Mouse (Mus musculus) liver, embryonic 12.5 days (tissue): ENCODE data around the gene Clpx. TPM values are rescaled to one million over a fixed set of nuclear protein-coding genes. Genes with fewer than 3 reads are reported as not detected.
A peak's percentile ranks its signal among the peaks of the same experiment; 100 is the strongest.

Experiments
- ATAC-seq: fragments of 200-750 bp; cut with Nextera tagmentation; 2 replicates; pipeline ENCODE4 v1.8.0; 2017; ENCODE audit warnings: moderate number of reproducible peaks, mild to moderate bottlenecking, moderate library complexity
- H3K27ac ChIP-seq: fragments of 300-500 bp; sonication (generic); 2 replicates; pipeline ENCODE4 v1.5.1; 2016; ENCODE audit warnings: mild to moderate bottlenecking
- H3K27me3 ChIP-seq: fragments of 300-500 bp; sonication (generic); replicated peaks from 2 replicates; pipeline ENCODE4 v1.6.1; 2016; ENCODE audit warnings: mild to moderate bottlenecking, moderate library complexity
- H3K36me3 ChIP-seq: fragments of 300-500 bp; sonication (generic); 2 replicates; pipeline ENCODE4 v1.6.1; 2016; ENCODE audit warnings: mild to moderate bottlenecking, moderate library complexity
- H3K4me1 ChIP-seq: fragments of 300-500 bp; sonication (generic); 2 replicates; pipeline ENCODE4 v1.6.1; 2016
- H3K4me2 ChIP-seq: fragments of 300-500 bp; sonication (generic); 2 replicates; pipeline ENCODE4 v1.6.1; 2016; ENCODE audit warnings: mild to moderate bottlenecking, moderate library complexity
- H3K4me3 ChIP-seq: fragments of 300-500 bp; sonication (generic); 2 replicates; pipeline ENCODE4 v1.5.1; 2016; ENCODE audit warnings: mild to moderate bottlenecking, moderate library complexity
- H3K9ac ChIP-seq: fragments of 300-500 bp; sonication (generic); 2 replicates; pipeline ENCODE4 v1.6.1; 2016; ENCODE audit warnings: mild to moderate bottlenecking, moderate library complexity
- H3K9me3 ChIP-seq: fragments of 300-500 bp; sonication (generic); replicated peaks from 2 replicates; pipeline ENCODE4 v1.6.1; 2016; ENCODE audit warnings: mild to moderate bottlenecking, moderate library complexity
- WGBS: fragments of 180-500 bp; shearing (Covaris S2); methylation state at CpG from one replicate; pipeline ENCODE4 v1.1.7; 2016; ENCODE audit not compliant: insufficient replicate concordance; 5-methylcytosine and 5-hydroxymethylcytosine counted together
- polyA plus RNA-seq: library from polyadenylated mRNA; unstranded; fragments of >200 nt; fragmentation: Nextera tagmentation; extraction: Ambion mirVana; gene quantifications from 2 replicates; pipeline ENCODE4 v1.2.1, GENCODE M21; 2016

Gene Clpx
- 34.9 and 36.8 TPM in 2 replicates for polyA plus RNA-seq

DNA sequence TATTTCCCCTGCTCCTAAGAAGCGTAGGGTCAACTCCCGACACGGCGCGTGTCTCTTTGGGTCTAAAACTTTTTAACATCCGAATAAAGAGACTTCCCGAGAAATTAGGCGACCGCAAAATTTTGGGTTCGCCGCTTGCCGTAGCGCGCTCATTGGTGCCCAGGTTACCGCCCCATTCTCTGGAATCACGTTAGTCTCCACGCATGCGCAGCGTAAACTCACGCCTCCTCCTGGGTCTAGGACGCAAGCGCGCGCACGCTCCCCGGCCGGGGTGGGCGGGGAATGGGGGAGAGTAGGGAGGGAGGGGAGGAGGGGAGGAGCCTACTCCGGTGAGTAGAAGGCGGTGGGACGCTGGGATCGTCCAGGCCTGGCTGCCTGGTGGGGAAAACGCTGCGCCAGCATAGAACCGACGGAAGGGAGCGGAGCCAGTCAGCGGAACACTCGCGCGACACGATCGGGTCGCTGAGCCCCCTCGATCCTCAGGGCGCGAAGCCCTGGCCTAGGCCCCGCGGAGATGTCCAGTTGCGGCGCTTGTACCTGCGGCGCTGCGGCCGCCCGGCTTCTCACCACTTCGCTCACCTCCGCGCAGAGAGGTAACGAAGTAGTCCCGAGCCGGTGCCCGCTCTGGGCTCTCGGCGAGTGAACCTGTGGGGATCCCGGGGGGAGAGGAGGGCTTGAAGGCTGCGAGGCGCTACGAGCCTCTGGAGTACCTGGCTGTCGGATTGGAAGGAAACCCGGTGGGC, at the start of gene Clpx:
Gene Clpx, plus strand, starts transcription at position 288 of the 743 bp plus-strand sequence.
- Histone ChIP-seq H3K4me1 (peaks cover 29% of the 10 kb centered on the region), H3K9ac (peak within 1 kb of the TSS; percentile 95), H3K4me3 (peak within 1 kb of the TSS; percentile 98), H3K27me3 (no peaks in the 10 kb centered on the region), H3K4me2 (peak within 1 kb of the TSS; percentile 91), H3K9me3 (no peaks in the 10 kb centered on the region), H3K27ac (peak within 1 kb of the TSS; percentile 86), H3K36me3 (peaks cover 12% of the 10 kb centered on the region)
- under 1% methylated on average over 71 of the region's 71 CpGs for WGBS
- peak; percentile 94 for ATAC-seq

DNA sequence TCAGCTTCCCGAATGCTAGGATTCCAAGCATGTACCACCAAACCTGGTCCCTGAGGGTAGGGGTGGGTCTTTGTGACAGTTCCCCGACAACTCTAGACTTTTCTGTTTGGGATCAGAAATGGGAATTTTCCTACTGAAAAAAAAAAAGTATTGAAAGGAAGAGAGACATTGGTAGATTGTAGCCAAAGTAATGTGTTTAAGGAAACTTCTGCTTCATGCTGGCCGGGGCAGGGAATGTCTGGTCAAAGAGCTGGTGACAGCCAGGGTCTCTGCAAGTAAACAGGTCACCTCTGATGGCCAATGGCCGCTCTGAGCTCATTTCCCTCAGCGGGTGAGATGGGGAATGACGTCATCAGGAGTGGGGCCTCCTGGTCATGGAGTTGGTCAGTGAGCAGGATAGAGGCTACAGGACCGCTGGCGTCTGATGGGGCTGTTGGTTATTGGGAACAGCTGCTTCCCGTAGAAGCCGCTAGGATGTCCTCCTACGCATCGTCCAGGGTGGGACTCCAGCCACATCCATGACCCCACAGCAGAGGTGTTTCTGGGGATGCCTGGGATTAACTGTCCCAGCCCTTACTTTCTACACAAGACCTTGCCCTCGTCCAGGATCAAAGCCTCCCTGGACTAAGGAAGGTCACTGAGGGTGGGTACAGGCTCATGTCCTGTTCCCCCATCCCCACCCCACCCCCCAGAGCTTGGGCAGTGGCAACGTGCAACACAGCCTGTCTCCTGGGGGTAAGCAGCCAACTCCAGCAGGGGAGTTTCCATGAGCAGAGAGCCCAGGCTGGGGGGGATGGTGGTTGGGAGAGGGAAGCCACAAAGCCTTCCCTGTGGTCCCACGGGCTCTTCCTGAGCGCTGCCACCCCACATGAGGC, 46.3 kb upstream of the Clpx start:
- Histone ChIP-seq H3K9me3 (no peaks in the 10 kb centered on the region), H3K4me3 (no peak overlapping the region), H3K36me3 (no peaks in the 10 kb centered on the region), H3K4me2 (no peak overlapping the region), H3K9ac (no peak overlapping the region), H3K27ac (no peak overlapping the region), H3K4me1 (peaks cover 13% of the 10 kb centered on the region), H3K27me3 (peaks cover 17% of the 10 kb centered on the region; the same call in 1 of the 2 replicates)
- ATAC-seq, result no peak
- 64% methylated on average over 16 of the region's 16 CpGs for WGBS

DNA sequence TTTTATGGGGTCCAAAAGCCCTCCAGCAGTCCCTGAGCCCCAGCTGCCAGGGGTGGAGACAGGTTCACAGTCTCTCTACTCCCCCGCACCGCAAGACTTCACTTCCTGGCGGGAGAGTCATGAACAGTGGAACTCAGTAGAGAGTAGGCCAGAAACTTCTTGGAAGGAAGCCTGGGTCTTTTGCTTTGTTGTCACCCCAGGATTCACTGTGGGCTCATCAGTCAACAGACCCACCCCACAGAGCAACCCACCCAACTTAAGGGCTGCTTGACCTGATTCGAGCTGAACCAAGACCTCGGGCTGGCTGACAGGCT, 45.7 kb upstream of the Clpx start:
- 76% methylated on average over 5 of the region's 5 CpGs for WGBS
- no peak overlapping the region for H3K4me3 ChIP-seq
- peaks cover 10% of the 10 kb centered on the region for H3K4me1 ChIP-seq
- no peak for ATAC-seq
- H3K9ac ChIP-seq, result no peak overlapping the region
- H3K4me2 ChIP-seq, result no peak overlapping the region
- no peaks in the 10 kb centered on the region for H3K9me3 ChIP-seq
- no peak overlapping the region for H3K27ac ChIP-seq
- peaks cover 11% of the 10 kb centered on the region; the same call in 1 of the 2 replicates for H3K27me3 ChIP-seq
- no peaks in the 10 kb centered on the region for H3K36me3 ChIP-seq

DNA sequence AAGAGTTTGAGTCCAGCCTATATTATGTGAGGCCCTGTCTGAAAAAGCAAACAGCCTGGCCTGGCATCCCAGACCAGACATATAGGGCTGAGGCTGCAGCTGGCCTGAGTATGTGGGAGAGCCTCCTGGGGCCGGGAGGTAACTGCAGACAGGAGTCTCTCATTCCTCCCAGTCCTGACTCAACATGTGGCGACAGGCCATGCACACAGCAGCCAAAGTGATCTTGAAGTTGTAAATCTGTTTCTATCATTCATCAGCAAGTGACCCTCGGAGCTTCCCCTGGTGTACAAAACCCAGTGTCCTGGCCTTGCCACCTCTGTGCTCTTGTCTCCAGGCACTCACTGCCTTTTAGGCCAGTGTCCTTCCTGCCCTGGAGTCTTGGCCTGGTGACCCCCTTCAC, 42.0 kb upstream of the Clpx start:
- Histone ChIP-seq H3K4me1 (no peaks in the 10 kb centered on the region), H3K9ac (no peak overlapping the region), H3K4me3 (no peak overlapping the region), H3K36me3 (no peaks in the 10 kb centered on the region), H3K27me3 (no peaks in the 10 kb centered on the region), H3K4me2 (no peak overlapping the region), H3K27ac (no peak overlapping the region), H3K9me3 (no peaks in the 10 kb centered on the region)
- 78% methylated on average over 3 of the region's 3 CpGs for WGBS
- no peak for ATAC-seq

DNA sequence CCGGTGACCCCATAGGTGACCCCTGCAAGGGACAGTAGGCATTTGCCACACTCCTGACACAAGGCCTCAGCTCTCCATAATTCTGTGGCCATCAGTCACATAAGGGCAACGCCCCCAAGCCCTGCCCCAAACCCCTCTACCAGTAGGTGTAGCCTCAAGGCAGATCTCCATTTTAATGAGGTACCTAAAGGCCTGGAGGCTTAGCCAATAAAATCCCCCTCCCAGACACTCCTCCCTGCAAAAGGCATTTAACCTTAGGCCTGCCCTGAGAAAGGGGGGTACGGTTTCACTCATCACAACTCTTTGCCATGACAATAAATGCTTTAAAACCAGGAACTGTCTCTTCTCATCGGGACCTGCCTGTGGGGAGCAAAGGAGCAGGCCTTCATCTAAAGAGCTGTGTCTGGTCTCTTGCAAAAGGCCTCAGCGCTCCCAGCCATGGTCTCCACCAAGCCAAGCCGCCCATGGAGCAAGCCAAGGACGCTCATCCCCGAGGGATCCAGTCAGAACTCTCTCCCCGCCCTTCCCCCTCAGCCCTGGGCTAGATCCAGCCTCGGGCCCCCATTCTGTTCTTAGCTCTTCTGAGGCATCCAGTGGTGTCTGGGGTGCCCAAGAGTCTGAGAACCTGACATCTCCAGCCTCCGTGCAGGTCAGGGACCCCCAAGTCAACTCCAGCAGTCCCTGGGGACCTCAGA, 38.0 kb upstream of the Clpx start:
- Histone ChIP-seq H3K27ac (no peak overlapping the region), H3K9me3 (no peaks in the 10 kb centered on the region), H3K27me3 (no peaks in the 10 kb centered on the region), H3K4me3 (no peak overlapping the region), H3K4me2 (no peak overlapping the region), H3K4me1 (no peaks in the 10 kb centered on the region), H3K36me3 (no peaks in the 10 kb centered on the region), H3K9ac (no peak overlapping the region)
- WGBS, result 61% methylated on average over 11 of the region's 11 CpGs
- no peak for ATAC-seq

DNA sequence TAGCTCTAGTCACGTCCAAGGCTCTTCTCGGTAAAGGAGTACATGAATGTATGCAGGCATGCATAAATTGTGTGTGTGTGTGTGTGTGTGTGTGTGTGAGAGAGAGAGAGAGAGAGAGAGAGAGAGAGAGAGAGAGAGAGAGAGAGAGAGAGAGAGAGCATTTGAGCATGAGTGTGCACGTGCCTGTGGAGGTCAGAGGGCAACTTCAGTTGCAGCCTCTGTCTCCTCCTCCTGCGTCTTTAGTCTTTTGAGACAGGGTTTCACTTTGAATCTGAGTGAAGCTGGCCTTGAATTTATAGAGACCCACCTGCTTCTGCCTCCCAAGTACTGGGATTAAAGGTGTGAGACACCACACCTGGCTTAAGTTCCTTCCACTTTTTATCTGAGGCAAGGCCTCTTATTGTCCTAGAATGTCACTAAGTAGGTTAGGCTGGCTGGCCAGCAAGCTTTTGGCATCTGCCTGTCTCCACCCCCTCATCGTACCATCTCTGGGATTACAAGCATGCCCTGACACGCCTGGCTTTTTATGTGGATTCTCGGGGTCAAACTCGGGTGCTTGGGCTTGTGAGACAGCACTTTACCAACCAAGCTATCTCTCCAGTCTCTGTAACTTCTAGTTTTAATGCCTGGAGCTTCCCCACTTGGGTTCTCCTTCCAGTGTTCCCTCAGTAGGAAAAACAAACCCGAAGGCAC, 36.7 kb upstream of the Clpx start:
- Histone ChIP-seq H3K4me2 (no peak overlapping the region), H3K4me1 (no peaks in the 10 kb centered on the region), H3K4me3 (no peak overlapping the region), H3K27me3 (no peaks in the 10 kb centered on the region), H3K9me3 (no peaks in the 10 kb centered on the region), H3K9ac (no peak overlapping the region), H3K36me3 (no peaks in the 10 kb centered on the region), H3K27ac (no peak overlapping the region)
- WGBS, result 63% methylated on average over 9 of the region's 9 CpGs
- no peak for ATAC-seq

DNA sequence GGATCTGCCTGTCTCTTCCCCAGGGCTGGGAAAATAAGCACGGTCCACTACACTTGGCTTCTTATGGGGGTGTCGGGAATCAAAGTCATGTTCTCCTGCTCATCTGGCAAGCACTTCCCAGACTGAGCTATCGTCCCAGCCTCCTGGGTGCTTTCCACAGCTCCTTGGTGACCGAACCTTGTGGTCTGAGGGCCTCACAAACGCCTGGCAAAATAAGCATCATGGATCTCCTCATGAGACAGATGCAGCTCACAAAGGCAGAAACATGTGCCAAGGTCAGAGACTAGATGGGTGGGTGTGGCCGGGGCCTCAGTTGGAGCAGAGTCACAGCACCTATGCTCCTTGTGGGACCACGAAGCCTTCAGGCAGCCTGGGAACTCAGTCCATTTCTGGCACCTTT, 34.7 kb upstream of the Clpx start:
- Histone ChIP-seq H3K4me2 (no peak overlapping the region), H3K27me3 (no peaks in the 10 kb centered on the region), H3K27ac (no peak overlapping the region), H3K4me1 (no peaks in the 10 kb centered on the region), H3K9me3 (no peaks in the 10 kb centered on the region), H3K36me3 (no peaks in the 10 kb centered on the region), H3K9ac (no peak overlapping the region), H3K4me3 (no peak overlapping the region)
- ATAC-seq, result no peak
- WGBS, result 64% methylated on average over 7 of the region's 7 CpGs

DNA sequence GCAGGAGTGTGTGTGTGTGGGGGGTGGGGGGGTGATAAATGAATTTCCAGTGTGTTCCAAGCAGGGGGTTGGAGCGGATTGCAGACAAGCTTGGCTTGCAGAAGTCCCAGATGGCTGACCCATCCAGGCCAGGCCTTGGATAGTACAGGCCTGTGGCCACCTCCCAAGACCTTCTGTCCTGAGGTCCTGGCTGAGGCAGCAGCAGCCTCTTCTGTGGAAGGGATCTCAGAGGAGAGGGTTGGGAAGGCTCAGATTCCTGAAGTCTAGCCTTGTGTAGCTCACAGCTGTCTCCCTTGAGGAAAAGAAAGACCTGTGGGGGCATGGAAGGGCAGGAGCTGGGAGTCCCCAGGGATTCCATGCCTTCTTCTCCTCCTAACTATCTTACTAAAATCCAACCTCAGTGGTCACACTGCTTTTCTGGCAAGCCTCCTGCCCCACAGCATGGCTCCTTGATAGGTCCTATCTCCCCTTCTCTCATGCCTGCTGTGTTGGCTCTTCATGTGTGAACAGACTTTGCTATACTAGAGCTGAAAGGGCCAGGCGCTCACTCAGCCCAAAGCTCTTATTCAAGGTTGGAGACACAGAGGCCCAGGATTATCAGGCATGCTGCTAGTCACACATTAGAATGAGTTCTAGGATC, 32.3 kb upstream of the Clpx start:
- WGBS, result 65% methylated on average over 2 of the region's 2 CpGs
- H3K36me3 ChIP-seq, result no peaks in the 10 kb centered on the region
- no peak for ATAC-seq
- H3K4me3 ChIP-seq, result no peak overlapping the region
- H3K9me3 ChIP-seq, result no peaks in the 10 kb centered on the region
- H3K9ac ChIP-seq, result no peak overlapping the region
- peaks cover 9% of the 10 kb centered on the region; the same call in 1 of the 2 replicates for H3K27me3 ChIP-seq
- H3K4me1 ChIP-seq, result no peaks in the 10 kb centered on the region
- no peak overlapping the region for H3K4me2 ChIP-seq
- H3K27ac ChIP-seq, result no peak overlapping the region

DNA sequence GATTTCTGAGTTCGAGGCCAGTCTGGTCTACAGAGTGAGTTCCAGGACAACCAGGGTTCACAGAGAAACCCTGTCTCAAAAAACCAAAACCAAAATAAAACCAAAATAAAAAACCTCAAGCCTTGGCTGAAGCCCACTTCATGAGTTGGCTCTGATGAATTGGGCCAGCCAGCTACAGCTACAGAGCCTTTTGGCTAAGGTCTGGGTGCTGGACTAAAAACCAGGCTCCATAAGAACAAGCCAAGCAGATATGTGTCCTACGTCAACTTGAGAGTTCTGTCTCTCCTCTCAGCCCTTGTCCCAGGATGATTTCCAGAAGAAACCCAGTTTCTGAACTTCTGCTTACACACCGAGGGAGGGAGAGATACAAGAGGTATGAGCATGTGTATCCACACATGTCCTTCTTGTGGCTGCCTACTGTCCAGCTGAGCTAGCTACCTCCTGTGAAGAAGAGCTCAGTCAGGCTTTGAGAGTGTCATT, 31.4 kb upstream of the Clpx start:
- Histone ChIP-seq H3K27me3 (peaks cover 11% of the 10 kb centered on the region; the same call in 1 of the 2 replicates), H3K4me1 (no peaks in the 10 kb centered on the region), H3K4me3 (no peak overlapping the region), H3K27ac (no peak overlapping the region), H3K9me3 (no peaks in the 10 kb centered on the region), H3K36me3 (no peaks in the 10 kb centered on the region), H3K9ac (no peak overlapping the region), H3K4me2 (no peak overlapping the region)
- no peak for ATAC-seq
- 67% methylated on average over 3 of the region's 3 CpGs for WGBS

DNA sequence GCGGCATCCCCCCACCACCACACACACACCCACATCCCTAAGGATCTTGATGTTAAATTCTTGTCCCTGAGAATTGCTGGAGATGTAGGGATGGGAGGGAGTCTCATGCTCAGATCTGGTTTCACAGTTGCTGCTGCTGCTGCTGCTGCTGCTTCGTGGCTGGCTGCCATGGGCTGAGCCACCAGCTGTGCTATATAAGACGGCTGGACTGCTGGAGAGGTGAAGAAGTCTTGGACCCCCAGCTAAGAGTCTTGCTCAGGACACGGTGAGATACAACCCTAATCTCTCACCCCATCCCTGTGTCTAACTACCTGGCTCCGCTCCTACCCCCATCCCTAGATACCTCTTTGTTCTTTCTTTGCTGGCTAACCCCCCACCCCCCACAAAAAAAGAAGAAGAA, 29.1 kb upstream of the Clpx start, which contains the start of gene Cilp:
Gene Cilp, plus strand, starts transcription at position 222 of the 400 bp plus-strand sequence.
- Histone ChIP-seq H3K27ac (no peak within 1 kb of the TSS), H3K27me3 (peaks cover 23% of the 10 kb centered on the region)
- WGBS, result 55% methylated on average over 5 of the region's 5 CpGs

More for the DNA sequence above, 29.1 kb upstream of the Clpx start, which contains the start of gene Cilp:
- ATAC-seq, result no peak
- no peak within 1 kb of the TSS for H3K9ac ChIP-seq
- H3K4me2 ChIP-seq, result no peak within 1 kb of the TSS
- no peak within 1 kb of the TSS for H3K4me3 ChIP-seq
- H3K9me3 ChIP-seq, result no peaks in the 10 kb centered on the region
- no peaks in the 10 kb centered on the region for H3K36me3 ChIP-seq
- H3K4me1 ChIP-seq, result no peaks in the 10 kb centered on the region
